Mouse (Mus musculus) neural tube, embryonic 13.5 days (tissue): ENCODE data around the gene Magi2. TPM values are rescaled to one million over a fixed set of nuclear protein-coding genes. Genes with fewer than 3 reads are reported as not detected.

Experiments
- ATAC-seq: fragments of 200-750 bp; cut with Nextera tagmentation; 2 replicates; pipeline ENCODE4 v1.8.0; 2017; ENCODE audit warnings: low read depth, mild to moderate bottlenecking, moderate TSS enrichment, moderate library complexity
- H3K27ac ChIP-seq: fragments of 300-500 bp; sonication (generic); replicated peaks from 2 replicates; pipeline ENCODE4 v1.5.1; 2015; ENCODE audit warnings: moderate library complexity, mild to moderate bottlenecking, inconsistent platforms
- H3K27me3 ChIP-seq: fragments of 300-500 bp; sonication (generic); 2 replicates; pipeline ENCODE4 v1.6.1; 2015; ENCODE audit warnings: mild to moderate bottlenecking, inconsistent platforms
- H3K36me3 ChIP-seq: fragments of 300-500 bp; sonication (generic); 2 replicates; pipeline ENCODE4 v1.6.1; 2015; ENCODE audit warnings: mild to moderate bottlenecking, inconsistent platforms
- H3K4me1 ChIP-seq: fragments of 300-500 bp; sonication (generic); replicated peaks from 2 replicates; pipeline ENCODE4 v1.6.1; 2015; ENCODE audit warnings: inconsistent platforms
- H3K4me2 ChIP-seq: fragments of 300-500 bp; sonication (generic); 2 replicates; pipeline ENCODE4 v1.6.1; 2015; ENCODE audit warnings: inconsistent platforms, mild to moderate bottlenecking, moderate library complexity
- H3K4me3 ChIP-seq: fragments of 300-500 bp; sonication (generic); 2 replicates; pipeline ENCODE4 v1.5.1; 2015; ENCODE audit warnings: mild to moderate bottlenecking, inconsistent platforms
- H3K9ac ChIP-seq: fragments of 300-500 bp; sonication (generic); 2 replicates; pipeline ENCODE4 v1.6.1; 2015; ENCODE audit warnings: moderate library complexity, mild to moderate bottlenecking, inconsistent platforms
- H3K9me3 ChIP-seq: fragments of 300-500 bp; sonication (generic); 2 replicates; pipeline ENCODE4 v1.6.1; 2016; ENCODE audit warnings: inconsistent platforms
- WGBS: fragments of 180-500 bp; shearing (Covaris S2); methylation state at CpG from one replicate; pipeline ENCODE4 v1.1.7; 2015; 5-methylcytosine and 5-hydroxymethylcytosine counted together
- polyA plus RNA-seq: library from polyadenylated mRNA; unstranded; fragments of >200 nt; fragmentation: Nextera tagmentation; extraction: Ambion mirVana; gene quantifications from 2 replicates; pipeline ENCODE4 v1.2.1, GENCODE M21; 2015

Magi2 gene
- polyA plus RNA-seq, 1 experiment from 2014 or later, result 23.1 TPM

GRCm38 (mm10) chr5:20669456-20669855 lies 1442.6 kb downstream of the Magi2 start:
- Histone ChIP-seq H3K4me1 (no peaks in the 10 kb centered on the region), H3K9ac (no peak overlapping the region), H3K4me3 (no peak overlapping the region), H3K27me3 (no peaks in the 10 kb centered on the region), H3K36me3 (peaks cover 18% of the 10 kb centered on the region; the same call in 1 of the 2 replicates), H3K9me3 (no peaks in the 10 kb centered on the region), H3K27ac (no peak overlapping the region), H3K4me2 (no peak overlapping the region)
- no peak for ATAC-seq
- 80% methylated on average over 5 of the region's 5 CpGs for WGBS

GRCm38 (mm10) chr5:20671826-20672225 lies 1445.0 kb downstream of the Magi2 start:
- Histone ChIP-seq H3K9ac (no peak overlapping the region), H3K36me3 (0 out of 2 replicates have a peak, but pooled peaks cover 3% of the 10 kb centered on the region), H3K27ac (no peak overlapping the region), H3K4me3 (no peak overlapping the region), H3K4me2 (no peak overlapping the region), H3K27me3 (no peaks in the 10 kb centered on the region), H3K4me1 (peaks cover 11% of the 10 kb centered on the region), H3K9me3 (no peaks in the 10 kb centered on the region)
- no peak for ATAC-seq
- 58% methylated on average over 1 of the region's 1 CpGs for WGBS

GRCm38 (mm10) chr5:20674523-20674922 lies 1447.7 kb downstream of the Magi2 start:
- Histone ChIP-seq H3K27ac (no peak overlapping the region), H3K4me3 (no peak overlapping the region), H3K27me3 (no peaks in the 10 kb centered on the region), H3K4me1 (peaks cover 16% of the 10 kb centered on the region), H3K4me2 (no peak overlapping the region), H3K9ac (no peak overlapping the region), H3K9me3 (no peaks in the 10 kb centered on the region), H3K36me3 (no peaks in the 10 kb centered on the region)
- WGBS, result 62% methylated on average over 8 of the region's 8 CpGs
- no peak for ATAC-seq

DNA sequence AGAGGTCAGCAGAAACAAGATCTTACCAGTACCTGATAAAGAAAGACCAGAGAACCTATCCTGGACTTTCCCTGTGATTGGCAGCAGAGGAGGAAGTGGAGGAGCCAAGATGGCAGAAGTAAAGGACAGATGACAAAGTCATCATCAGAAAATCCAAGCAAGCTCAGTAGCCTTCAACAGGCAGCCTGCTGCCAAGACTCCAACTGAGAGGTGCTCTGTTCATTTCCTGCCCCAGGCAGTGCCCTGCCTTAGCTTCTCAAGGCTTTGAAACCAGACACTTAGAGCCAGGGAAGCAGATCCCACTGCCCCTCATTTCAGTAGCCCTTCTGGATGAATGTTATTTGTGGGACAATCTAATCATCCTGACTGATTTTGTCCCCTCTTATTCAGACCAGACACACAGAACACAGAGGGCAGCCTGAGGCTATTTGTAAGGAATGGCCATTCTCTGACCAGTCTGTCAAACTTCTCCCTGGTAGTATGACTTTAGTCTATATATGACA lies 1448.4 kb downstream of the Magi2 start:
- no peaks in the 10 kb centered on the region for H3K9me3 ChIP-seq
- H3K4me3 ChIP-seq, result no peak overlapping the region
- H3K9ac ChIP-seq, result no peak overlapping the region
- H3K4me1 ChIP-seq, result peaks cover 16% of the 10 kb centered on the region
- no peaks in the 10 kb centered on the region for H3K36me3 ChIP-seq
- H3K27me3 ChIP-seq, result no peaks in the 10 kb centered on the region
- H3K4me2 ChIP-seq, result no peak overlapping the region
- no peak overlapping the region for H3K27ac ChIP-seq
- no peak for ATAC-seq

- H3K4me3 ChIP-seq, result no peak overlapping the region
- H3K4me1 ChIP-seq, result peaks cover 16% of the 10 kb centered on the region
- no peaks in the 10 kb centered on the region for H3K27me3 ChIP-seq
- H3K4me2 ChIP-seq, result no peak overlapping the region
- H3K9me3 ChIP-seq, result no peaks in the 10 kb centered on the region
- peak overlapping the region; percentile 30 for H3K27ac ChIP-seq
- no peak overlapping the region; the same call in 1 of the 2 replicates for H3K9ac ChIP-seq
- ATAC-seq, result peak; percentile 69
- no peaks in the 10 kb centered on the region for H3K36me3 ChIP-seq
- WGBS, result 9% methylated on average over 7 of the region's 7 CpGs
Observed at GRCm38 (mm10) chr5:20676193-20676871, 1449.5 kb downstream of the Magi2 start.

GRCm38 (mm10) chr5:20677246-20677645 lies 1450.4 kb downstream of the Magi2 start:
- H3K36me3 ChIP-seq, result no peaks in the 10 kb centered on the region
- H3K9ac ChIP-seq, result no peak overlapping the region
- H3K9me3 ChIP-seq, result no peaks in the 10 kb centered on the region
- 62% methylated on average over 3 of the region's 3 CpGs for WGBS
- no peak overlapping the region for H3K4me3 ChIP-seq
- ATAC-seq, result no peak
- H3K27ac ChIP-seq, result peak overlapping the region; percentile 30; the same call in 1 of the 2 replicates
- H3K4me1 ChIP-seq, result peaks cover 26% of the 10 kb centered on the region
- no peak overlapping the region for H3K4me2 ChIP-seq
- H3K27me3 ChIP-seq, result no peaks in the 10 kb centered on the region

GRCm38 (mm10) chr5:20678573-20678972 lies 1451.7 kb downstream of the Magi2 start:
- Histone ChIP-seq H3K36me3 (no peaks in the 10 kb centered on the region), H3K27me3 (no peaks in the 10 kb centered on the region), H3K4me1 (peaks cover 28% of the 10 kb centered on the region), H3K9me3 (no peaks in the 10 kb centered on the region), H3K4me2 (no peak overlapping the region), H3K9ac (no peak overlapping the region), H3K4me3 (no peak overlapping the region), H3K27ac (no peak overlapping the region)
- 74% methylated on average over 3 of the region's 3 CpGs for WGBS
- no peak for ATAC-seq

DNA sequence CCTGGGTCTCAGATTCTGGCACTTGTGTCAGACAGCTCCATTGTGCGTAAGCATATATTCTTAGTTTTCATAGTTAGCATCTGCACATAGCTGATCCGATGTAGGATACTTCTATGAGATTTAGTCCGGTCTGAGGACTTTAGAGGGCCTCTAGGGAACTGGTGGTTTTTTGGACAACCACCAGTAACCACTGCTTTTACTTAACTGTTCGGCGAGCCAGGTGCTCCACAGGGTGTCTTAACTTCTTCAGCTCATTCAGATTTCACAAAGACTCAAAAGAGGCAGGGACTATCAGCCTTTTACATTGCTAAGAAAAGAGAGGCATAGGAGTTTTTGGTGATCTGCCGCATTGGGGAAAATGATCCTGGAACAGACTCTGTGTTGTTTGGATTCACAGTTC lies 1453.1 kb downstream of the Magi2 start:
- 92% methylated on average over 6 of the region's 6 CpGs for WGBS
- Histone ChIP-seq H3K36me3 (no peaks in the 10 kb centered on the region), H3K4me2 (no peak overlapping the region), H3K9me3 (no peaks in the 10 kb centered on the region), H3K4me3 (no peak overlapping the region), H3K4me1 (peaks cover 28% of the 10 kb centered on the region), H3K27me3 (no peaks in the 10 kb centered on the region), H3K9ac (no peak overlapping the region), H3K27ac (no peak overlapping the region)
- no peak for ATAC-seq

DNA sequence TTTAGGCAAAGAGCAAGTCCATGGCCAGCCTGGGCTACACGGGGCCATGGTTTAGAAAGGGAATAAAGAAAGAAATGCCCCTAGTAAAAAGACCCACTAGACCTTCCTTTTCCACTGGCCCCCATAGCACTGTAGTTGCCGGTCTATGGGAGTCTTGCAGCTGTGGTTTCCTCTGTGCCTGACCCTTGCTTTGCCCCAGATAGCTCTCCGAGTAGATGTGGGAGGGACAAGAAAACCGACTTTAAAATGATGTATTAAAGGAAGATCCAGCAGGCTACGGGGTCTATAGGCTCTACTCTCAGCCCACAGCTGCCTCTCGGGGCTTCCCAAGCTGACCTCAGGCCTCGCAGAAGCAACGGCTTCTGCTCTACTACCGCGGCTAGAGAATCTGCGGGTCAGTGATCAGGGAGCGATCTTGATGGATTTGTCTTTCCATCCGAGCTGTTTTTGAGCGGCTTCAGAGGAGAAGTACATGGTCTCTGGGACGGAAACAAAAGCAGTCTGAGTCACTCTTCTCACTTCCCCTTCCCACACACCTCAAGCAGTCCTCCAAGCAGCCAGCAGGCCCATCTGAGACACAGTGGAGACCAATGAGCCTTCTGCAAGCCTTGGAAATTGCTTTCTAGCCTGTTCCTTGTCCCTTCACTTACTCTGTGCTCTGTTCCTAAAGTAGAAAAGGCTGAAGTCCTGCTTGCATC lies 1454.1 kb downstream of the Magi2 start:
- no peak overlapping the region for H3K27ac ChIP-seq
- 89% methylated on average over 15 of the region's 15 CpGs for WGBS
- no peaks in the 10 kb centered on the region for H3K27me3 ChIP-seq
- H3K9ac ChIP-seq, result no peak overlapping the region
- no peaks in the 10 kb centered on the region for H3K36me3 ChIP-seq
- H3K9me3 ChIP-seq, result no peaks in the 10 kb centered on the region
- H3K4me3 ChIP-seq, result no peak overlapping the region
- no peak overlapping the region for H3K4me2 ChIP-seq
- H3K4me1 ChIP-seq, result peaks cover 26% of the 10 kb centered on the region
- ATAC-seq, result no peak

GRCm38 (mm10) chr5:20681660-20682059 lies 1454.8 kb downstream of the Magi2 start:
- 51% methylated on average over 10 of the region's 10 CpGs for WGBS
- Histone ChIP-seq H3K4me2 (no peak overlapping the region), H3K9ac (no peak overlapping the region), H3K4me3 (no peak overlapping the region), H3K27ac (peak overlapping the region; percentile 38; the same call in 1 of the 2 replicates), H3K27me3 (no peaks in the 10 kb centered on the region), H3K9me3 (no peaks in the 10 kb centered on the region), H3K36me3 (no peaks in the 10 kb centered on the region), H3K4me1 (peaks cover 19% of the 10 kb centered on the region)
- no peak for ATAC-seq

DNA sequence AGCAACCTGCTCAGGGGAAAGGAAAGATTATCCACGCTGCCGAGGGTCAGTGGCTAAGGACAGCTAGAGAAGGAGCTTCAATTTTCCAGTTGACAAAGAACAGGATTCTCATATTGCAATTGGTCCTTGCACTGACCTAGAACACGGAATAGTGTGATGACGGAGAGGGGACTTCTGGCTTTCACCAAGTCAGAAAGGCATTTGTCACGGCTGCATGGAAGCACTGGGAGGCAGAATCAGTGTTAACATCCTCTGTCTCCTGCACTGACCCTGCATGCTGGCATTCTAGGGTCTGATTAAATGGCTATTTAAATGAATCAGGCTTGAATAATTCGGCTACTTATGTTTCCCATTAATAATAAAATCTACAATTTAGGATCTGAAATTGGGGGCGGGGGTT lies 1455.4 kb downstream of the Magi2 start:
- 33% methylated on average over 7 of the region's 7 CpGs for WGBS
- peak overlapping the region; percentile 38; the same call in 1 of the 2 replicates for H3K27ac ChIP-seq
- no peak for ATAC-seq

DNA sequence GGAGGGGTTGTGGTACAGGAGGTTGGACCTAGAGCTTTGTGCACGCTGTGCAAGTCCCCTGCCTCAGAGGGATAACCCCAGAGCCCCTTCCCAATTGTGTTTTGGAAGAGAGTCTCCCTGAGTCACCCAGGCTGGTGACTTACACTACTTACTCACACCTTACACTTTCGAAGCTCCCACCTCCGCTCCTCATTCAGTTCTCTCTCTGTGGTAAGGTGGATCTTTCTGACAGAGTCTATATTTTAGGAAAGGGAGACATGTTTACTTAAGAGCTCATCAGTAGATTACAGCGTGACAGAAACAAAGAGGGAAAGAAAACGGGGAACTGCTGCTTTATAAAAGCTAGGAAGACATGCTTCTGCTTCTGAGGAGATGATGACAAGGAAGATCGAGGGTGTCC lies 1457.3 kb downstream of the Magi2 start:
- 82% methylated on average over 6 of the region's 6 CpGs for WGBS
- peaks cover 5% of the 10 kb centered on the region; the same call in 1 of the 2 replicates for H3K36me3 ChIP-seq
- no peaks in the 10 kb centered on the region for H3K27me3 ChIP-seq
- no peak for ATAC-seq
- H3K4me2 ChIP-seq, result no peak overlapping the region
- H3K9me3 ChIP-seq, result no peaks in the 10 kb centered on the region
- peaks cover 12% of the 10 kb centered on the region for H3K4me1 ChIP-seq
- no peak overlapping the region for H3K4me3 ChIP-seq
- no peak overlapping the region for H3K27ac ChIP-seq
- H3K9ac ChIP-seq, result no peak overlapping the region

More for the DNA sequence above, 1455.4 kb downstream of the Magi2 start:
- Histone ChIP-seq H3K36me3 (0 out of 2 replicates have a peak, but pooled peaks cover 3% of the 10 kb centered on the region), H3K4me2 (no peak overlapping the region), H3K9me3 (no peaks in the 10 kb centered on the region), H3K27me3 (no peaks in the 10 kb centered on the region), H3K4me3 (no peak overlapping the region), H3K4me1 (peaks cover 13% of the 10 kb centered on the region), H3K9ac (no peak overlapping the region)
